Mouse (Mus musculus): ENCODE measurements at regions not wholly inside any gene's neighbourhood (a gene's known extent, or its start where the extent isn't known, plus 50 kb on each side); places are given as distances from the start of the nearest gene placed in this dataset.

DNA sequence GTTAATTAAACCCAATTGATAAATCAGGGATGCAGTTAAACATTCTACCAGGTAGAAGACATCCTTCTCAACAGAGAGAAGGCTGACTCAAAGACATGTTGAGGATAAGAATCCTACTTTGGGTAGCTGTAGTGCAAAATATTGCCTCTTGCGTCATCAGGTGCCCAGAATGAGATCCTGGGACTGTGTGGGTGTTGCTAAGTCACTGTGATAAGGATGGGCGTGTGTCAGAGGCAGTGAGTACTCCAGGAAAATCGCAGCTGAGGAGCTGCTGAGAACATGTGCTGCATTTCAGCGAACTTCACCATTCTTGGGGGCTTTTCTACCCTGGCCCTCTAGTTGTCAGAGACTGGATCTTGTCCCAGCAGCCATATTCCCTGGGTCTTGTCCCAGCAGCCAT lies 244.7 kb downstream of the Tle4 start:
- no peak overlapping the region for H3K4me3 ChIP-seq (ENCODE audit: insufficient read depth, poor library complexity, severe bottlenecking)
- H3ac ChIP-seq (ENCODE audit: control insufficient read depth, insufficient read length, low read depth) = no peak overlapping the region
- H3K79me3 ChIP-seq (ENCODE audit: low read depth) = no peaks in the 10 kb centered on the region
- no peak for TF ChIP-seq MYOG (IDR thresholded peaks at IDR 0.05; ENCODE audit: control insufficient read depth, extremely low read depth, insufficient read length)
- no peak for TF ChIP-seq MYOD1 (IDR thresholded peaks at IDR 0.05; ENCODE audit: control insufficient read depth, insufficient read length, low read depth)
- no peak for TF ChIP-seq FOSL1 (IDR thresholded peaks at IDR 0.05; ENCODE audit: insufficient read depth, low read length, poor library complexity, severe bottlenecking)
- TF ChIP-seq CEBPB (IDR thresholded peaks at IDR 0.05; ENCODE audit: low read depth) = no peak
- TF ChIP-seq CTCF (IDR thresholded peaks at IDR 0.05; ENCODE audit: control insufficient read depth, insufficient read depth, insufficient read length) = no peak
- H3K27me3 ChIP-seq (ENCODE audit: control insufficient read depth, insufficient read depth, insufficient read length) = no peaks in the 10 kb centered on the region
- H3K79me2 ChIP-seq (ENCODE audit: control insufficient read depth, insufficient read depth) = no peaks in the 10 kb centered on the region
- H3K36me3 ChIP-seq (ENCODE audit: control insufficient read depth, insufficient read depth) = no peaks in the 10 kb centered on the region

GRCm38 (mm10) chr19:14355128-14355527 lies 242.7 kb downstream of the Tle4 start:
- no peaks in the 10 kb centered on the region for H3K79me2 ChIP-seq (ENCODE audit: control insufficient read depth, insufficient read depth)
- no peaks in the 10 kb centered on the region for H3K79me3 ChIP-seq (ENCODE audit: low read depth)
- H3K4me3 ChIP-seq (ENCODE audit: insufficient read depth, poor library complexity, severe bottlenecking) = no peak overlapping the region
- no peak overlapping the region for H3ac ChIP-seq (ENCODE audit: control insufficient read depth, insufficient read length, low read depth)
- no peaks in the 10 kb centered on the region for H3K27me3 ChIP-seq (ENCODE audit: control insufficient read depth, insufficient read depth, insufficient read length)
- TF ChIP-seq CEBPB (IDR thresholded peaks at IDR 0.05; ENCODE audit: low read depth) = no peak
- no peak for TF ChIP-seq FOSL1 (IDR thresholded peaks at IDR 0.05; ENCODE audit: insufficient read depth, low read length, poor library complexity, severe bottlenecking)
- no peak for TF ChIP-seq MYOD1 (IDR thresholded peaks at IDR 0.05; ENCODE audit: control insufficient read depth, insufficient read length, low read depth)
- TF ChIP-seq MAX (IDR thresholded peaks at IDR 0.05) = no peak
- no peak for TF ChIP-seq MYOG (IDR thresholded peaks at IDR 0.05; ENCODE audit: control insufficient read depth, extremely low read depth, insufficient read length)
- TF ChIP-seq CTCF (IDR thresholded peaks at IDR 0.05; ENCODE audit: control insufficient read depth, insufficient read depth, insufficient read length) = no peak
- TF ChIP-seq USF1 (IDR thresholded peaks at IDR 0.05; ENCODE audit: low read depth) = no peak
- H3K36me3 ChIP-seq (ENCODE audit: control insufficient read depth, insufficient read depth) = no peaks in the 10 kb centered on the region

DNA sequence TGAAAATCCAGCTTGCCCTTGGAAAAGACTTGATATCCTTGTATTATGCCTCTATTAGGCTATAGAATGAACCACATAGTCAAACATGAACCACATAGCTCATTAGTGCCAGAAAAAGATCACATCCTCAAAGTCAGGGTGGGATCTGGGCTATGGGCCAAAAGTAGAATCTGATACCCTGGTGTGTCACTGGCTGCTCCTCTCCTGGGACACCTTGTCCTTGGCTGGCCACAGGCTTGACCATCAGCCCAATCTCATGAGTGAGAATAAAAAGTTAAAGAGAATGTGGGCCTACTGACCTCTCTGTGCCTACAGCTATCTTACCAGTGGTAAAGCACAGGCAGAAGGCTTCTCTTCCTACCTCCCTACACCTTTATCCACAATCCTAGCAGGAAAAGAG lies 241.9 kb downstream of the Tle4 start:
- Histone ChIP-seq H3K79me3 (ENCODE audit: low read depth) (no peaks in the 10 kb centered on the region), H3K4me3 (ENCODE audit: insufficient read depth, poor library complexity, severe bottlenecking) (no peak overlapping the region), H3K27me3 (ENCODE audit: control insufficient read depth, insufficient read depth, insufficient read length) (no peaks in the 10 kb centered on the region), H3K36me3 (ENCODE audit: control insufficient read depth, insufficient read depth) (no peaks in the 10 kb centered on the region), H3K79me2 (ENCODE audit: control insufficient read depth, insufficient read depth) (no peaks in the 10 kb centered on the region), H3ac (ENCODE audit: control insufficient read depth, insufficient read length, low read depth) (no peak overlapping the region)
- no peak for TF ChIP-seq CEBPB (IDR thresholded peaks at IDR 0.05; ENCODE audit: low read depth)
- no peak for TF ChIP-seq MYOG (IDR thresholded peaks at IDR 0.05; ENCODE audit: control insufficient read depth, extremely low read depth, insufficient read length)
- no peak for TF ChIP-seq CTCF (IDR thresholded peaks at IDR 0.05; ENCODE audit: control insufficient read depth, insufficient read depth, insufficient read length)
- TF ChIP-seq FOSL1 (IDR thresholded peaks at IDR 0.05; ENCODE audit: insufficient read depth, low read length, poor library complexity, severe bottlenecking) = no peak
- no peak for TF ChIP-seq MYOD1 (IDR thresholded peaks at IDR 0.05; ENCODE audit: control insufficient read depth, insufficient read length, low read depth)
- TF ChIP-seq MAX (IDR thresholded peaks at IDR 0.05) = no peak
- TF ChIP-seq USF1 (IDR thresholded peaks at IDR 0.05; ENCODE audit: low read depth) = no peak

DNA sequence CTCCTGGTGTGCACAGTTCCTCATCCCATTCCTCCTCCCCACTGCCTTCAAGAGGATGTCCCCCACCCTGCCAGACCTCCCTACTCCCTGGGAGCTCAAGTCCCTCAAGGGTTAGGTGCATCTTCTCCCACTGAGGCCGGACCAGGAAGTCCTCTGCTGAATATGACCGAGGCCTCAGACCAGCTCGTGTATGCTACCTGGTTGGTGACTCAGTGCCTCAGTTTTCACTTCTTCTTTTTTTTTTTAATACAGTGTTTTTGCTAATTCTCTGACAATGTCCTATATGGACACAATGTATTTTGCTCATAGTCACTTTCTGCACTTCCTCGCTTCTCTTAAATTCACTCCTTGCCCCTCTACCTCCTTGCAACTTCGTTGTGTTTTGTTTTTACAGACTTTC lies 237.2 kb downstream of the Tle4 start:
- Histone ChIP-seq H3K79me3 (ENCODE audit: low read depth) (no peaks in the 10 kb centered on the region), H3K79me2 (ENCODE audit: control insufficient read depth, insufficient read depth) (no peaks in the 10 kb centered on the region), H3K27me3 (ENCODE audit: control insufficient read depth, insufficient read depth, insufficient read length) (no peaks in the 10 kb centered on the region), H3K36me3 (ENCODE audit: control insufficient read depth, insufficient read depth) (no peaks in the 10 kb centered on the region), H3ac (ENCODE audit: control insufficient read depth, insufficient read length, low read depth) (no peak overlapping the region), H3K4me3 (ENCODE audit: insufficient read depth, poor library complexity, severe bottlenecking) (no peak overlapping the region)
- TF ChIP-seq MYOD1 (IDR thresholded peaks at IDR 0.05; ENCODE audit: control insufficient read depth, insufficient read length, low read depth) (no peak), MAX (IDR thresholded peaks at IDR 0.05) (no peak), CTCF (IDR thresholded peaks at IDR 0.05; ENCODE audit: control insufficient read depth, insufficient read depth, insufficient read length) (no peak), MYOG (IDR thresholded peaks at IDR 0.05; ENCODE audit: control insufficient read depth, extremely low read depth, insufficient read length) (no peak)

DNA sequence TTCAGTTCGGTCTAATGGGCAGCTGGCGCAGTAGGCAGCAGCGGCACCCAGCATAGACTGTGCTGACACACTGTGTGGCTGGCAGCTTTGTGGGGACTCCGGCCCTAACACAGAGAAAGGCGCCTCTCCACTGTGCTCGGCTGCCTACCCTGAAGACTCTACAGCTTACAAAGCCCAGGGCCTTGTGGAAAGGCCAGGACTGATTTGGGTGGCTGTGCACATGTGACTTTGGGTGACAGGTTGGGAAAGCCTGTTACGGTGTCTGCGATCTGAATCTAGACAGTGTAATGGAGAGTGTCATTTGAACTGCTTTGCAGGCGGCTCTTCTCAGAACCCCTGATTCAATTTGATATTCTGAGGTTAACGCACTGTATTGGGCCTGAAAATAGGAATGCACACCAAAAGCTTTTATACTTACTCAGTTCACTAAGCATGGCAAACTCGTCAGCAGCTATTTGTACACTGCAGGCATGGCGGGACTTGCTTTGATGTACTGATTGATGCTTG lies 228.7 kb downstream of the Tle4 start:
- TF ChIP-seq FOSL1 (IDR thresholded peaks at IDR 0.05; ENCODE audit: insufficient read depth, low read length, poor library complexity, severe bottlenecking) = no peak
- TF ChIP-seq MYOG (IDR thresholded peaks at IDR 0.05; ENCODE audit: control insufficient read depth, extremely low read depth, insufficient read length) = no peak
- no peak for TF ChIP-seq CEBPB (IDR thresholded peaks at IDR 0.05; ENCODE audit: low read depth)
- Histone ChIP-seq H3K27me3 (ENCODE audit: control insufficient read depth, insufficient read depth, insufficient read length) (no peaks in the 10 kb centered on the region), H3K4me3 (ENCODE audit: insufficient read depth, poor library complexity, severe bottlenecking) (no peak overlapping the region)

GRCm38 (mm10) chr19:14371360-14371759 lies 226.5 kb downstream of the Tle4 start:
- Histone ChIP-seq H3K27me3 (ENCODE audit: control insufficient read depth, insufficient read depth, insufficient read length) (no peaks in the 10 kb centered on the region), H3K79me3 (ENCODE audit: low read depth) (no peaks in the 10 kb centered on the region), H3K36me3 (ENCODE audit: control insufficient read depth, insufficient read depth) (no peaks in the 10 kb centered on the region), H3K79me2 (ENCODE audit: control insufficient read depth, insufficient read depth) (no peaks in the 10 kb centered on the region), H3K4me3 (ENCODE audit: insufficient read depth, poor library complexity, severe bottlenecking) (no peak overlapping the region), H3ac (ENCODE audit: control insufficient read depth, insufficient read length, low read depth) (no peak overlapping the region)
- TF ChIP-seq CTCF (IDR thresholded peaks at IDR 0.05; ENCODE audit: control insufficient read depth, insufficient read depth, insufficient read length) (no peak), MYOD1 (IDR thresholded peaks at IDR 0.05; ENCODE audit: control insufficient read depth, insufficient read length, low read depth) (no peak), MYOG (IDR thresholded peaks at IDR 0.05; ENCODE audit: control insufficient read depth, extremely low read depth, insufficient read length) (no peak), FOSL1 (IDR thresholded peaks at IDR 0.05; ENCODE audit: insufficient read depth, low read length, poor library complexity, severe bottlenecking) (no peak)

More for the DNA sequence above, 228.7 kb downstream of the Tle4 start:
- Histone ChIP-seq H3K36me3 (ENCODE audit: control insufficient read depth, insufficient read depth) (no peaks in the 10 kb centered on the region), H3K79me3 (ENCODE audit: low read depth) (no peaks in the 10 kb centered on the region), H3ac (ENCODE audit: control insufficient read depth, insufficient read length, low read depth) (no peak overlapping the region), H3K79me2 (ENCODE audit: control insufficient read depth, insufficient read depth) (no peaks in the 10 kb centered on the region)
